Mouse (Mus musculus): ENCODE results near the gene Dnali1. TPM values are rescaled to one million over a fixed set of nuclear protein-coding genes. Genes with fewer than 3 reads are reported as not detected.

Dnali1 gene
- polyA plus RNA-seq, 1 experiment from 2014 or later = 0.06 TPM

GRCm38 (mm10) chr4:125078698-125079097 is 13.2 kb upstream of the Dnali1 start:
- no peaks in the 10 kb centered on the region for H3K9me3 ChIP-seq (ENCODE audit: control insufficient read depth, low read length)
- H3K36me3 ChIP-seq (ENCODE audit: control insufficient read depth, insufficient read depth, low read length) = peaks cover 9% of the 10 kb centered on the region; the same call in 1 of the 2 replicates
- DNase-seq (ENCODE audit: low spot score) (no peak), ATAC-seq (ENCODE audit: low FRiP score, low TSS enrichment) (no peak)
- no peaks in the 10 kb centered on the region for H3K4me1 ChIP-seq (replicated peaks; ENCODE audit: control insufficient read depth, insufficient read depth)
- H3K27me3 ChIP-seq (ENCODE audit: control insufficient read depth, insufficient read depth, low read length) = no peaks in the 10 kb centered on the region
- 91% methylated on average over 2 of the region's 2 CpGs for WGBS
- no peak overlapping the region for H3K4me2 ChIP-seq (replicated peaks; ENCODE audit: low read depth)
- TF ChIP-seq CTCF (IDR thresholded peaks at IDR 0.05; ENCODE audit: low read depth) (no peak), EP300 (optimal IDR thresholded peaks at IDR 0.05) (no peak)
- no peak overlapping the region for H3K9ac ChIP-seq (ENCODE audit: low read length)
- H3K4me3 ChIP-seq (ENCODE audit: low read depth, low read length) = no peak overlapping the region
- H3K27ac ChIP-seq (replicated peaks) = no peak overlapping the region

GRCm38 (mm10) chr4:125077700-125078099 is 12.2 kb upstream of the Dnali1 start:
- no peaks in the 10 kb centered on the region for H3K27me3 ChIP-seq (ENCODE audit: control insufficient read depth, insufficient read depth, low read length)
- H3K27ac ChIP-seq (replicated peaks) = no peak overlapping the region
- ATAC-seq (ENCODE audit: low FRiP score, low TSS enrichment) = no peak
- WGBS = 91% methylated on average over 2 of the region's 2 CpGs
- H3K4me3 ChIP-seq (ENCODE audit: low read depth, low read length) = no peak overlapping the region
- peaks cover 19% of the 10 kb centered on the region; the same call in 1 of the 2 replicates for H3K36me3 ChIP-seq (ENCODE audit: control insufficient read depth, insufficient read depth, low read length)
- no peak for DNase-seq (ENCODE audit: low spot score)
- TF ChIP-seq EP300 (optimal IDR thresholded peaks at IDR 0.05) (no peak), CTCF (IDR thresholded peaks at IDR 0.05; ENCODE audit: low read depth) (no peak)
- no peaks in the 10 kb centered on the region for H3K9me3 ChIP-seq (ENCODE audit: control insufficient read depth, low read length)
- H3K4me1 ChIP-seq (replicated peaks; ENCODE audit: control insufficient read depth, insufficient read depth) = no peaks in the 10 kb centered on the region
- no peak overlapping the region for H3K9ac ChIP-seq (ENCODE audit: low read length)
- H3K4me2 ChIP-seq (replicated peaks; ENCODE audit: low read depth) = no peak overlapping the region

- Histone ChIP-seq H3K27me3 (ENCODE audit: control insufficient read depth, insufficient read depth, low read length) (no peaks in the 10 kb centered on the region), H3K9ac (ENCODE audit: low read length) (peak within 1 kb of the TSS; percentile 89), H3K4me3 (ENCODE audit: low read depth, low read length) (peak within 1 kb of the TSS; percentile 83), H3K27ac (replicated peaks) (peak within 1 kb of the TSS; percentile 78), H3K4me2 (replicated peaks; ENCODE audit: low read depth) (peak within 1 kb of the TSS; percentile 58), H3K9me3 (ENCODE audit: control insufficient read depth, low read length) (no peaks in the 10 kb centered on the region), H3K36me3 (ENCODE audit: control insufficient read depth, insufficient read depth, low read length) (peaks cover 14% of the 10 kb centered on the region), H3K4me1 (replicated peaks; ENCODE audit: control insufficient read depth, insufficient read depth) (peaks cover 5% of the 10 kb centered on the region; the same call in 1 of the 2 replicates)
- under 1% methylated on average over 76 of the region's 78 CpGs for WGBS
- DNase-seq (ENCODE audit: low spot score) (peak; percentile 95), ATAC-seq (ENCODE audit: low FRiP score, low TSS enrichment) (peak; percentile 94)
- TF ChIP-seq EP300 (optimal IDR thresholded peaks at IDR 0.05) (peak; percentile 25), CTCF (IDR thresholded peaks at IDR 0.05; ENCODE audit: low read depth) (peak; percentile 2; the same call in 1 of the 2 replicates)
These were observed 1.2 kb upstream of the Dnali1 start, which contains the start of gene Snip1 for GRCm38 (mm10) chr4:125066490-125067370. Gene Snip1, plus strand, starts transcription at chr4:125066672.

GRCm38 (mm10) chr4:125063829-125064228 is 1.7 kb downstream of the Dnali1 start:
- H3K27ac ChIP-seq (replicated peaks) = no peak overlapping the region
- TF ChIP-seq CTCF (IDR thresholded peaks at IDR 0.05; ENCODE audit: low read depth) (no peak), EP300 (optimal IDR thresholded peaks at IDR 0.05) (no peak)
- H3K27me3 ChIP-seq (ENCODE audit: control insufficient read depth, insufficient read depth, low read length) = no peaks in the 10 kb centered on the region
- no peaks in the 10 kb centered on the region for H3K36me3 ChIP-seq (ENCODE audit: control insufficient read depth, insufficient read depth, low read length)
- ATAC-seq (ENCODE audit: low FRiP score, low TSS enrichment) = no peak
- H3K4me2 ChIP-seq (replicated peaks; ENCODE audit: low read depth) = no peak overlapping the region
- peaks cover 5% of the 10 kb centered on the region; the same call in 1 of the 2 replicates for H3K4me1 ChIP-seq (replicated peaks; ENCODE audit: control insufficient read depth, insufficient read depth)
- no peak overlapping the region for H3K4me3 ChIP-seq (ENCODE audit: low read depth, low read length)
- no peak for DNase-seq (ENCODE audit: low spot score)
- no peak overlapping the region for H3K9ac ChIP-seq (ENCODE audit: low read length)
- no peaks in the 10 kb centered on the region for H3K9me3 ChIP-seq (ENCODE audit: control insufficient read depth, low read length)
- WGBS = 64% methylated on average over 8 of the region's 8 CpGs

- peak; percentile 52 for DNase-seq (ENCODE audit: low spot score)
- H3K27me3 ChIP-seq (ENCODE audit: control insufficient read depth, insufficient read depth, low read length) = no peaks in the 10 kb centered on the region
- TF ChIP-seq EP300 (optimal IDR thresholded peaks at IDR 0.05) = no peak
- peak; percentile 92 for TF ChIP-seq CTCF (IDR thresholded peaks at IDR 0.05; ENCODE audit: low read depth)
- H3K27ac ChIP-seq (replicated peaks) = no peak overlapping the region
- H3K4me2 ChIP-seq (replicated peaks; ENCODE audit: low read depth) = peak overlapping the region; percentile 31; the same call in 1 of the 2 replicates
- no peak overlapping the region for H3K4me3 ChIP-seq (ENCODE audit: low read depth, low read length)
- no peaks in the 10 kb centered on the region for H3K9me3 ChIP-seq (ENCODE audit: control insufficient read depth, low read length)
- no peaks in the 10 kb centered on the region for H3K4me1 ChIP-seq (replicated peaks; ENCODE audit: control insufficient read depth, insufficient read depth)
- ATAC-seq (ENCODE audit: low FRiP score, low TSS enrichment) = peak; percentile 80
- H3K9ac ChIP-seq (ENCODE audit: low read length) = no peak overlapping the region
- H3K36me3 ChIP-seq (ENCODE audit: control insufficient read depth, insufficient read depth, low read length) = peaks cover 4% of the 10 kb centered on the region
- WGBS = 5% methylated on average over 8 of the region's 8 CpGs
These were observed 6.5 kb downstream of the Dnali1 start for GRCm38 (mm10) chr4:125059025-125059424.

GRCm38 (mm10) chr4:125058033-125058432 is 7.5 kb downstream of the Dnali1 start:
- ATAC-seq (ENCODE audit: low FRiP score, low TSS enrichment) = no peak
- Histone ChIP-seq H3K4me1 (replicated peaks; ENCODE audit: control insufficient read depth, insufficient read depth) (no peaks in the 10 kb centered on the region), H3K27ac (replicated peaks) (no peak overlapping the region), H3K9ac (ENCODE audit: low read length) (no peak overlapping the region), H3K9me3 (ENCODE audit: control insufficient read depth, low read length) (no peaks in the 10 kb centered on the region), H3K27me3 (ENCODE audit: control insufficient read depth, insufficient read depth, low read length) (no peaks in the 10 kb centered on the region), H3K36me3 (ENCODE audit: control insufficient read depth, insufficient read depth, low read length) (peaks cover 10% of the 10 kb centered on the region), H3K4me2 (replicated peaks; ENCODE audit: low read depth) (no peak overlapping the region), H3K4me3 (ENCODE audit: low read depth, low read length) (no peak overlapping the region)
- no peak for TF ChIP-seq CTCF (IDR thresholded peaks at IDR 0.05; ENCODE audit: low read depth)
- no peak for TF ChIP-seq EP300 (optimal IDR thresholded peaks at IDR 0.05)
- WGBS = 34% methylated on average over 5 of the region's 5 CpGs
- no peak for DNase-seq (ENCODE audit: low spot score)
